Mouse (Mus musculus) right cerebral cortex, postnatal 10 days (tissue): ENCODE data around the gene Trat1.

ENCODE experiments used
- DNase-seq, 2 experiments: peaks; one replicate each; pipeline ENCODE4 v3.0.0; 2021; ENCODE audit warnings: low spot score in 2 of 2

The Trat1 gene

DNA sequence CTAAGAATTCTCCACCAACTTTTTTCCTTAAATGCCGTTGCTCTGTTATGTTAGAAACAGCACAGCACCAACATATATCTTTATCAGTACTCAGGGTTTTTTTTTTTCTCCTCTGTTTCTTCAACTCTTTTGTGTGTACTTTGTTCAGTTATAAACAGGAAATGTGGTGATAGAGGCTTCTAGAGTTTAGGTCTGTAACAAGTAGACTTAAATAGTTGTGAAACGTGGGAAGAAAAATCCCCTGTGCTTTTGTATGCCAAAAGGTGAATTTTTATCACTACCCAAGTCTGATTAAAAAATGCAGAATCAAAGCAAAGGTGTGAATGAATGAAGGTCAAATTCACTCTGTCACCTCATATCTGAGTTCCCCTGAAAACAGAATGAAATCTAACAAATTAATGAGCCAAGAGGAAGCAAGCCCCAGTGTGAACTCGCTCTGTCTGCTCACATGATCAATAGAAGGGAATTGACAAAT is at the start of gene Trat1:
Gene Trat1 (minus strand): TSS at position 51 of the 475 bp plus-strand sequence.
- no peak for DNase-seq

DNA sequence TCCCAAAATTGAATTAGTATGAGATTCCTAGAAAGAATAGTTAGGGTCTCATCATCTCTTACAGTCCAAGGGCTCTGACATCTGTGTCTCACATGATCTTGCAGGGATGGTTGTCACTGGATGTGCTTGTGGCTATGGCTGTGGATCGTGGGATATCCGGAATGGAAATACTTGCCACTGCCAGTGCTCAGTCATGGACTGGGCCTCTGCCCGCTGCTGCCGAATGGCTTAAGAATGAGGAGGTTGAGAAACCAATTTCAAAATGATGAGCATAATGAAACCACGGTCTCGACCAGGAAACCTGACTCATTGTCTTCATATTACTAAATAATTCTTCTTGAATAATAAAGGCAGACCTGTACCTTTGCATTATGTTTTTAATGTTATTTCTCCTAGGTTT is 46.7 kb upstream of the Trat1 start:
- no peak for DNase-seq

DNA sequence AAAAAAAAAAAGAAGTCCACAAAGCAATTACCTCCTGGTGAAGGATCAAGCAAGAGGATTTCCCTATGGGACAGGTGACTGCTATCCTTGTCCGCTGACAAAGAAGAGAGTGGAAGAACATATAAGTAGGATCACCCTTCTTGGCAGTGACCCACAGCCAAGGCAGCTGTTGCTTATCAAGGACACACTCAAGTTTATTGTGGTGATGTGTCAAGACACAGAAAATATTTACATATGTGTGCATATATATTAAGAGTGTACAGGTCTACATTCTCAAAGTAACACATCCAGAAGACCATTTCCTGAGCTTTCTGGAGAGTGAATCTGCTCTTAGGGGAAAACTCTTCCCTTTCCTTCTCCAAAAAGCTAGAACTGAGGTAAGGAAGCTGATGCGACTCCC is 44.9 kb upstream of the Trat1 start, which contains the start of gene Retnlb:
Gene Retnlb (plus strand): TSS at position 162 of the 400 bp plus-strand sequence.
- DNase-seq, result no peak

DNA sequence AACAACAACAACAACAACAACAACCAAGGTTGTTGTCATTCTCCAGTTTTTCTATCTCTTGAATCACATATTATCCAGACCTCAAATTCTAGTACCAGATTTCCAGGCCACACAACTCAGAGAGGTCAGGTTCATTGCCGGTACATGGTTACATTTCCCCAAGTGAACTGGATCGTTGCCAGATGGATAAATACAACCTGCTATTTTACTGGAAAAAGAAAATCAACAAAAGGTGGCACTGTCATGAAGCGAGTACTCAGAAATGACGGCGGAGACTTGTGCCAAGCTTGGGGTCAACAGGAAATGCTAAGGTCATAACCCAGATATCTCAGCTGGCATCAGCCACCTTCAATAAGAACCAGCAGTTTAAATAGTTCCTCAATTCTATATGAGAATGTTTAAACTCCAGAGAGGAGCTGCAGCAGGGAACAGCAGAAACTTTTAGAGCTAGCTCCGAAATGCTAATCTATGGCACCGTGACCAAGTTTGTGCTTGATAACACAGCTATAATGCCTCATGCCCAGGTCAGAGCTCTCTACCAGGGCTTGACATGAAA is 40.1 kb upstream of the Trat1 start:
- DNase-seq, result no peak

DNA sequence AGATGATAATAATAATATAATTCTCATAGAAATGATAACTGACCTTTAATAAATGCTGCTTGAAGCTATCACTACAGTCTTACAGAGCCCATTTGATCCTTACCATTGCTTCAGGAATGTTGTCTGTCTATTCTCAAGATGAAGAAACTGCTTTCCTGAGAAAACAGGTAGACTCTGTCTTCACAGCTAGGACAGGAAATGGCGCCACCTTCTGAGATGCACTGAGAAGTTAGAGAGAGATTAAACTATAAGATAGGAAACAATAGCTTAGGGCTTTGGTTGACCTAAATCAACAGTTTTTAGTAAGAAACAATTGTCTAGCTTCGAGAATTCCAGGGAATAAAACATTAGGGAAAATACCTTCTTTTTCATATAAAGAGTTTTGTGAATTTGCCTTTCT is 37.6 kb upstream of the Trat1 start:
- peak in 1 of 2 experiments; percentile 31 for DNase-seq

DNA sequence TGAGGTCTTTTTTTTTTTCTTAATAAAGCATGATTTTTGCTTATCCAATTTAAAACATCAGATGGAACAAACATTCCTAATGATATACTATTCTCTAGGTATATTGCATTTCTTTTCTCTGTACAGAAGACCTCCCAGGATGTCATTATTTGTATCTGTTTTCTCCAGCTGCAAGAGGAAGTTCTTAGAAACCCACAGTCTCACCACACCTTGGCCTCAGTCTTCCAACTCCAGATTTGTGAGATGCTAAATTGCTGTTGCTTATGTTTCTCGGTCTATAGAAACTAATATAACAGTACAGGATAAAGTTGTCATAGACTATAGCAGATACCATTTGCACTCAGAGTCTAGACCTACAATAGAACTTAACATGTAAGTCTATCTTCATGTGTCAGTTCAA is 34.7 kb upstream of the Trat1 start:
- no peak for DNase-seq

DNA sequence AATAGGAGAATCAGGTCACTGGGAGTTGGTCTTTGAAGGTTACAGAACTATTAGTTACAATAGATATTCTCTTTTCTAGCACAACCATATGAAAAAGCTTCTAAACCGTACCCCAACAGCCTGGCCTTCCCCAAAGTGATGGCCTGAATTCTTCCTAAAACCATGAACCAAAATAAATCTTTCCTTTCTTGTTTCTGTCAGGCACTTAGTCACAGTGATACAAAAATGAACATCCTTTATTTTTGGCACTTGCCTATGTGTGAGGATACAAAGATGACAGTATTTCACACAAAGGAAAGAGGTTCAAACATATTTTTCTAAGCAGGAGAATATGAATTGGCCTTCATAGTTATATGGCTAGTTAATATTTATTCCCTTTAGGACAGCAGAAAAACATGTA is 33.6 kb upstream of the Trat1 start:
- no peak for DNase-seq

DNA sequence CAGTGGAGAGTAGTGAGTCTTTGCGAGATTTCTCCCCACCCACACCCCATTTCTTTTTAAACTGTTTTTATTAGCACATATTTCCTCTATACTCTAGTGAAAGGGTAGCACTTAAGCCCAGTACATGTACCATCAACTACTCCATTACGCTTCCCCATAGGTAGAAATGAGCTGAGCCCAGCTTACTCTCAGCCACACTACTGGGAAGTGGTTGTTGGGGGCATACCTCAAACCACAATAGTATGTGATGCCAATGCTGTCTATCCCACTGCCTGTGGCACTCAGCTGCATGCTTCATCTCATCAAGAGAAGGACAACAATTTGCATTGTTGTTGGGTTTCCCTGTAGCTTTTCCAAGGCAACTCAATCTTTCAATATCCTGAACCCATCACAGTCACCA is 29.1 kb upstream of the Trat1 start:
- no peak for DNase-seq

DNA sequence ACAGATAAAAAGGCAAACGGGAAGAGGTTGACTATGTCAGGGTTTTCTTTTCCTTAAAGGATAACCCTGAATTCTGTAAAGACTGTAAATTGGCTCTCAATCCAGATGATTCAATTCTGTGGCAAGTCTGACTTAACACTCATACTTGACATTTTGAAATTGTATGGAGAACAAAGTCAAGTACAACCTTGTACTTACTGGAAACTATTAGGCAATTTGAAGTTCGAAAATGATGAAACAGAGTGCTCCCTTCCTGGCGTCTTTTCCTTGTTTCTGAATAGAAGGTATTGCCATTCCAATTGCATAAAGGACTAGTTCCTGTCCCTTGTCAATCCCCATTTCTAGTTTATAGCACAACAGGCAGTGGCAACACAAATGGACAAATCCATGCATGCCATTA is 27.6 kb upstream of the Trat1 start:
- DNase-seq, result no peak

DNA sequence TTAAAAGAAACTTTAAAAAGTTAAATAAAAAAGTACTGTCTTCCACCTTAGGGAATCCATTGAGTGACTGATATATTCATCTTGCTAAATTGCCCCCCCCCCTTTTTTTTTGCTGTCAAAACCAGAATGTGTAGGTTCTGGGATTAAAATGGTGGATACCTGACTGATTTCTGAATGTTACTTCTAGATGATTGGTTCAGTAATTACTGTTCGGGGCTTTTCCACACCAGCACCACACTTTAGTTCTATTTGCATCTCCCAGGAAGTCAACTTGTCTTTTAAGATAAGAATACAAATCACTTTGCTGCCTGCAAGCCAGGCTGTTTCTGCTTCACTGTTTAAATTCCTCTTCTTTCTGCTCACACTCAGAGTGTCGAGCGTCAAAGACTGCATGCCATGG is 26.5 kb upstream of the Trat1 start:
- DNase-seq, result no peak

DNA sequence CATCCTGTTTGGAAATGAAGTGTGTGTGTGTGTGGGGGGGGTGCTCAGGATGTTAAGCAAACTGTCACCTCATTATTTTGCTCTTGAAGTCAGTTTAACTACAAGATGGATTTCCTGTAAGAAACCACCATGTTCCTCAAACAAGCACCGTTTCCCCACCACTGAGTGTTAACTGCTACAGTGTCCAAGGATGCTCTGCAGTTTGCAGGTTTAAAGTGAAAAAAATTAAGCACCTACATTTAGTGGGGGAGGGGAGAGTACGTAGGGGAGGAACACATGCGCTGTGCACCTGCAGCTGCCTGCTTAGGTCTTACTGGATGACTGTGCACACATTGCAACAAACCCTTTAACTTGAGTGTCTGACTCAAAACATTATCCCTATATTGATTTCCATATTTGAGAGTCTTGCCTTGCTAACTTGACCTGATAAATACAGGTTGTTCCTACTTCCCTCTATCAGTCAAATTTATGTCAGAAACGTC is 16.9 kb upstream of the Trat1 start:
- no peak for DNase-seq

DNA sequence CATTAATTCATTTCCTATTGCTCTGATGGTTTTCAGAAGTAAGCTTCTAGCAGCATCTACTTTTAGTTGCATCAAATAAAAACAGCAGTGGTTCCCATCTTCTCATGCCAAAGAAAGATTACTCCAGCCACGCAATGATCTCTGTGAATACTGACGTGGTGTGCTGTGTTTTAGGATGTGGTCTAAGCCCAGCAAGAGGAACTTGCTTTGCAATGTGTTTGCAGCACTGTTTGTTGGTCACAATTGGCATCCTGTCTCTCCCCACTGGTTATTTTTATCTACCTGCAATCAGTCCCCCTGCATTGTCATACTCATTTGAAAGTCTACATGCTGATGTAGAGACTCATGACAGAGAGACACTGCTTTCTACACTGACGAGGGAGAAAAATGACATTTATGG is 14.4 kb upstream of the Trat1 start:
- no peak for DNase-seq

DNA sequence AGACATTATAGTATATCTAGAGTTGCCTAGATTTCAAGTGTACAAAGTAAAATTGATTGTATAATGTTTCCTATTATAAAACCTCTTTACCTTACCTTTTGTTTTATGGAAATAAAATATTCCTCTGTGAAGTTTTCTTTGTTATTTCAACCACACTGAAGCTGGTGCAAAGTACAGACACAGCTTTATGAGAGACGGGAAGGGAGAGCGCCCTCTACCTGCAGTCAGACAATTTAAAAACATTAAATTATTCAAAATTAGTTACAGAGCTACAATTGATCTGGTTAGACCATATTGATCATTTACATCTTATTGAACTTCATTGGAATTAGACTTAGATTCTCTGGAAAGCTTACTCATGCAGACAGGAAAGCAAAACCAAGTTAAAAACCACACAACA is 5.4 kb upstream of the Trat1 start:
- DNase-seq, result no peak

DNA sequence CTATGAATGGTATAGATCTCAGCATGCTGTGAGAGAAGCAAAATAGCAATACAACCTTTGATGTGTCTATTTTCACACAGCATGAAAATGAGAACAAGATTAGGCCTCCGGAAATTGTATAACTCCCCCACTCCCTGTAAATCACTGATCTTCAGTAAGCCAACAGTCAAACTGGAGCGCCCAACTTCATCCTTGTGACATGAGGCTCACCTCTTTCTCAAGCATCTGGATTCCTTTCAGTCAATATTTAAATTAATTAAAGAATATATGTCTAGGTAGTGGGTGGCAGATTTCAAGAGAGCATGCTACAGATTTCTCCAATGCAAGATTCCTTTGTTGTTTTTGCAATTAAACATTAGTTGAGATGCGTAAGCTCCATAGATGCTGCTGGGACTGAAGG is 2.6 kb downstream of the Trat1 start:
- DNase-seq, result no peak

DNA sequence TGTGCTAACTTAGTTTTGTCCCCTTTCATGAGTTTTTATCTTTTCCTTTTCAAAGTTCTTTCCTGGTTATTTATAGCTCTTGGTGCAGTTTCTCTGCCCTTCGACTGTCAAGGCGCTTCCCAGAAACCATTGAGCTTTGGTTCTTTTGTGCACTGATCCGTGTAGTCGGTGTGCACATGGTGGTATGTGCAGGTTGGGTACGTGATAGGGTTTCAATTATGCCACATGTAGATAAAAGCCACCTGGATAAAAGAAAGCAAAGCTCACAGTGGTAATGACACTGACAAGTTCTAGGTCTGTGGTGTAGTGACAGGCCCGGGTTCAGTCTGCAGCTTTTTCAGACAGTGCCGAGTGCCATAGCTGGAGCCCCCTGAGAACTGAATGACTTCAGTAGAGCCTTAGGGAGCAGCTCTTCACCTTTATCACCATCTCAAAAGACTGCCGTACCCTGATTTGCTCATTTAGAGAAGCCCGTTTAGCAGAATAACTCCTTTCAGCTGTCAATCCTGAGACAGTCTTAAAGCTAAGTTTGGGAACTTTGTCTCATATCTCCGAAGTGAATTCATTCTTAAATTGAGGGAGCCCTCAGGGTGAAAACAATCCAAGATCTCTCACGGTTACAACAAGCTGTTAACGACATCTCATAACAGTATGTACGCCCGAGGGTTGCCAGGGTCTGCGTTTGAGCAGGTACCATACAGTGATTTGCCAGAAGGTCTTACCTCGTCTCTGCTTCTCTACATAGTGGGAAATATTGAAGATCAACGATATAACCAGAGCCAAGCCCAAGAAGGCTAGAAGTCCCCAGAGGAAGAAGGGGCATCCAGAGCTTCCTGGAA is 11.0 kb downstream of the Trat1 start:
- DNase-seq, result no peak

DNA sequence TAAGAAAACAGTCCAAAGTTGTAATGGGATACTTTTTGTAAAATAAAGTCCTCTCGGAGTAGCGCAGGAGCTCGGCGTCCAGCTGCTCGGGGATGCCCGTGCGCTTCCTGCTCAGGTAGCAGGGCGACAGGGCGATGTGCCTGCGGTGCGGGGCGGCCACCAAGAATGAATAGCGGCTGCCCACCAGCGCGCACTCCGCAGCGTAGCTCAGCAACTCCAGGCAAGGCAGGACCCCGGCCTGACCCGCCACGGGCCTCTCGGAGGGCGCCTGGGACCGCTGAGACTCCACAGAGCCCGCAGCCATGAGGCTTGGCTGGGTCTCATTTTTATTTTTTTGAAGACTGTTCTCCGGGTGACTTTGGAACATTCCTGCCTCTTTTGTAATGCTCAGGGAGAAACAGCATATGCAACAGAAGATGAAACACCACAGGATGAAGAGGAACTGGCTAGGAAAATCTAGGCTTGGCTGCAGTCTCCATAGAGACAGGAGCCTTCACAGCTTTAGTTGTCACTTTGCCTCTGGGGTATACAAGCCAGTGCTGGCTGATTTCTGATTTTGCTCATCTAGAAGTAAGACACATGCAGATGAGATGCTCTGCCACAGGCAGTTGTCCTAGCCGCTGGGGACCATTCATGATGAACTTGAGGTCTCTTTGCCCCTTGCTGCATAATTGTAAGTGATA is 21.5 kb downstream of the Trat1 start:
- peak in 1 of 2 experiments; percentile 27 for DNase-seq

DNA sequence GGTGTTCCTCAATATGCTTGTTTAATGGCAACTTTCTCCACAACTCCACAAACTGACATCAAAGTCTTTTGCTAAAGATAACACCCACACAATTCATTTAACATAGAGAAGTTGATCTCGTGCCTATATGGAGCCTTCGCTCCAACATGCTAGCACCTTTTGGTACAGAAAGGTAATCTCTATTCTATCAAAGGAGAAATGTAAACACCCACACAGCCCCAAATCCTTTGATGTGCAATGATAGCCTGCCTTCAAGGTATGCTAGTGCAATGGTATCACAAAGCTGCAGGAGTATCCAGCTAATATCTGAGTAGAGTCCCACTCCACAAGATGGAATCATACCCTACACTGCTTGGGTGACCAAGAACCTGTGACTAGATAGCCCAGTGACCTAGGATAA is 26.4 kb downstream of the Trat1 start:
- no peak for DNase-seq

DNA sequence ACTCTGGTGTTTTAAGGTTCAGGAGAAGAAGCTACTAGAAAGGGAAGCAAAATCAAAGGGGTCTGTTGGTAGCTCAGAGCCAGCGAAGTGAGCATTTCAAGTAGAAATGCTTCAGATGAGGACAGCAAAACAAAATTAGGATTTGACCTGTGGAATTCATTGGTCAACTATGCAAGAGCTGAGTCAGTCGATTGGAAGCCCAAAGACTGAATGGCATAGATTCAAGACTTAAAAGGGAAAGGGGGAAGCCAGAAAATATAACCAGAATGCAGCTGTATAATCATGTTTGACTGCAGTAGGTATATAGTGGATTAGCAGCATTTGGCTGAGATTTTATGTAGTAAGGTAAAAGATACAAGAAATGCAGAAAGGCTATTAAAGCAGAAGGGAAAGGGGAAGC is 26.8 kb downstream of the Trat1 start:
- DNase-seq, result no peak

DNA sequence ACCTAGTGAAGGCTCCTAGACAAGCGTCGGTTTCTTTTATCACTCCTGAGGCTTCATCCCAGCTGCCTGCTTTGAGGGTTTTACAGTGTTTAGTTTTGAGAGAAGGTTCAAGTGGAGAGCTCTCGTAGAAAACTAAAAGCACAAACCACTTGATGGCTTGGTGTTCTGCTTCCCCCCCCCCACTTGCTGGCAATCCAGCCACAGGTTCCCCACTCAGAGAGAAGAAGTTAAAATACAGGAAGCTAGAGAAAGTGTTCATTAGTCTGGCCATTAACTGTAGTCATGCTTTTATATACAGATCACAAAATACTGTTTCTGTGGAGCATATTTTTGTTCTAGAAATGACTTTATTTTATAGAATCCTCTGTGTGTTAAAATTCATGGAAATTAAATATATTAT is 30.3 kb downstream of the Trat1 start:
- DNase-seq, result no peak

DNA sequence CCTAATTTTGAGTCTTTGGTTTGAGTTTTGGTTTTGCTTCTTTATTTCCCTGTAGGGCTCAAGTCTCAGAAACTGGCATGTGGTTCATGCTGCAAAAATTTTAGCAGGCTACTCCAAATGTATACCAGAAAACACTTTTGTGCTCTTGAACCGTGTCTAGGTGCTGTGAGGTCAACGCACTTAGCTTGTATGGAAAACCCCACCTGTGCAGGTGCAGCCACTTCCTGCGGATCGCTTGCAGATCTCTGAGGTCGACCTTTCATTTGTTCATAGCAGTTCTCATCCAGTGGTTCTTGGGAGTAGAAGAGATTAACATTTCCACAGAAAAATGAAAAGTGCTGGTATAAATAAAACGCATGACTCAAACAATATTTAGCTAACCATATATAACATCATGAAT is 31.8 kb downstream of the Trat1 start:
- DNase-seq, result no peak

DNA sequence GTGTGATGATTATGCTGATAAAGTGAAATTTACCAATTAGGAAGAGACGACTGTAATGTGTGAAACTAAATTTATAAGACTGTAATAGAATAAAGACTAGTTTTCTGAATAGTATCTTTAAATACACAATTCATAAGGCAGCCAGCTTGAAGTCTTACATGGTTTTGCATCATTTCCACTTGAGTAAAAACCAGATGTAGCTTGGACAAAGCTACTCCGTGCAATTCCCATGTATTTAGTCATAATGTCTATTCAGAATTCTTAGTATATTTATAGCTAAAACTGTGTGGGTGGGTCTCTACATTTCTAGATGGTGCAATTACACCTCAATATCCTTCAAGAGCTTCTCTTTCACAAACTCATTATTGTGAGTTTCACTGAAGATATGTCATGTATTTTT is 33.4 kb downstream of the Trat1 start:
- DNase-seq, result no peak

DNA sequence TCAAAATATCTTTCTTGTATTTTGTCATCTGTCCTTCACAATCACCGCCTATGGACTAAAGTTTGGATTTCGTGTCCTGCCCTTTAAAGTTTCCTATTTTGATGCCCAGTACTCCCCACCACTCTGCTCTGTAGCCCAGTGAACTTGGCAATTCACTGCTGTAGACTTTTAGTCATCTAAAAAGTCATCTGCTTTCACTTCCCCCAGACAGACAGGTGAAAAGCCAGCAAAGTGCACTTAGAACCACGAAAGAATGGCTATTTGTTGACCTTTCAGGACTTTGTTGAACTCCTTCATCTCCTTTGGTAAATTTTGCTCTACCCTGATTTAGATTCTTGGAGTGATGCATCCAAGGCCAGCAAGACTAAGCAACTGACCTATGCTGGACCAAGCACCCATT is 34.9 kb downstream of the Trat1 start:
- DNase-seq, result no peak

DNA sequence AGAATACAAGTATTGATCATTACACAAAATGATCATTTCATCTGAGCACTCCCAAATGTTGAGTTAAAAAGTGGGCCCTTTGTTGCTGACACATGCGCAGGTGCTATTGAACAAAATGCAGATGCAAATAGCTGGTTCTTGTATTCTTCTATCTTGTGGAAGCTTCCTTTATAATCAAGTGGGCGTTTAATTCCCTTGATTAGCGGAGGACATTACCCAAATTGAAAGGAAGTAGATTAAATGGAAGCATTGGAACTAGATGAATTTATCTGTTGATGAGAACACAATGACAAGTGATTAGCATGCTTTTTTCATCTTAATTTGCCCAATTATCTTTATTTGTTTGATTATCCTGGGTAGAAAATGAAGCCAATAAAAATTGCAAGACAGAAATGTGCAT is 51.6 kb downstream of the Trat1 start:
- no peak for DNase-seq
